Mouse (Mus musculus): ENCODE measurements around the gene Mrnip.

The Mrnip gene

DNA sequence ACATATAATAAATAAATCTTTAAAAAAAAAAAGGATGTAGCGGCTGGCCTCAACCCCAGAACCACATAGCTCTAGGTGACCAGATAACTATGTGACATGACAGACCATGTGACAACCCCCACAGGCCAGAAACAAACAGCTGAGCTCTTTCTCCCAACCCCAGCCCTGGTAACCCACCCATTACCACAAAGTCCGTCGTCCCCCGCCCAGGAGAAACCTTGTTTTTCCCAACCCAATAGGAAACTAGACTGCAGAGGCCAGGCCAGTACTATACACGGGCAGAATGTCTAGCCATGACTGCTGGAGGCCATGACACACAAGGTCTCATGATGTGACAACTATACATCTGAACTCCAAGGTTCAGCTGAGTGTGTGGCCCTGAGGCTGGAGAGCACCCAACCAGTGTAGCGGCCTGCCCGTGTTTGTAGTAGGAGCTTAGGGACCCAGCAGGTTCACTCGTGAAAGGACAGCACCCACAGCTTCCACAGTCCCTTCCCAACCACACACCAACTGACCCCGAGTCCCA is 29.1 kb downstream of the Mrnip start:
- no peak for DNase-seq (ENCODE audit: low spot score in 2 of 2)

DNA sequence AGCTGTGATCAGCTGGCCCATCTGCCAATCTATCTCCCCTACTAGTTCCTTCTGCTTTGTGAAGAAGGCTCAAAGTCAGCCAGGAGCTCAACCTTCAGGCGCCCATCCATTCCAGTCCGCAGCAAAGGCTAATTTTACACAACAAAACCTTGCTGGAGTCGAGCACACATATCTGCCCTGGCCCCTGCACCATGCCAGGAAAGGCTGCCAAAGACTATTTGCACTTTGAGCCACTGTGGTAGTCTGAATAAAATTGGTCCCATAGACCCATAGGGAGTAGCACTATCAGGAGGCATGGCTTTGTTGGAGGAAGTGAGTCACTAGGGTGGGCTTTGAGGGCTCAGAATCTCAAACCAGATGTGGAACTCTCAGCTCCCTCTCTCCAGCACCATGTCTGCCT is 31.2 kb downstream of the Mrnip start:
- no peak for DNase-seq (ENCODE audit: low spot score in 2 of 2)

DNA sequence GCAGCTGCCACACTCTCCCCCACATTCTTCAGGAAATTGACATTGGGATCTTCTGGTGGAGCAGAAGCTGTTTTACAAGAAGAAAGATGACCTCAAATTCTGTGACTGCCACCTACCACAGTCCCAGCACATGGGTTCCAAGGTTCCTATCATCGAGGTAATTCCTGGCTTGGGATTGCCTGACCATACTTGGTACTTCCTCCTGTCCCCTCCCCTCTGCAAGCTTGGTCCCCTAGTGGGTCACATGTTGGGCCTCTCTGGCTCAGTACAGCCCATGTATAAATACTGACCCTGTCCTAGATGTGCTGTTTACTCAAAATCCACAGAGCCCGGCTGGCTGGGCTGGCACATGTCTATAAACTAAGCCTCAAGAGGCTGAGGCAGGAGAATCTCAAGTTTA is 31.8 kb downstream of the Mrnip start:
- no peak for DNase-seq (ENCODE audit: low spot score in 2 of 2)

DNA sequence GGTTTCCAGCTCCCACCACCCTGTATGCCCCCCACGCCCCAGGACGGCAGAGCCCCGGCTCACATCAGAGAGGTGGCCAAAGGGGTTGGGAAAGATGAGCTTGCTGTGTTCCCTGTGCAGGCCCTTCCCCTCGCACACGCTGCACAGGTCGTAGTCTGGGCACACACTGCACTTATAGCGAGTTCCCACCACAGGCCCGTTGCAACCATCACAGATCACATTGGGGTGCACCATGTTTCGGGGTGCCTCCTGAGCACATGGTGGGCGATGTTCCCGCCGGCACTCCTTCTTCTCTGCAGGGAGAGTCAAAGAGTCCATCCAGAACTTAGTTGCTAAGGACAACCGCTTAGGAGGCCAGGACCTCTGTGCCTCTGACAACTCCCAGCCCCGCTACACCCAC is 33.1 kb downstream of the Mrnip start:
- no peak for DNase-seq (ENCODE audit: low spot score in 2 of 2)

DNA sequence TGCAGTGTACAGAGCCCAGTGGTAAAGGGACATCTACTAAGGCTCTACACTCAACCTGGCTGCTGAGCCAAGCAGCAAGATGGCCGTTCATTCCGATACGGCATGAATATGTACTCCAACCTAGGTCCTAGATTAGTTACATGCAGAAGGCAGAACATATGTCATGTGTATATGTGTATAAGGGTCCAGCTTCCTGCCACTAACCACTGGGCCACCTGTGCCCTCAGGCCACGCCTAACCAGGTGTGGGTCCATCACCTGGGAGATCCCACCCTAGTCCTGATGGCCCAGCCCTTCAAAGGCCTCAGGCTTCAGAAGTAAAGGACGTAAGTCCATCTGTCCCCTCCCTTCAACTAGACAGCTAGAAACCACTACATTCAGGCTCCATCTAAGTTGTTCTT is 33.8 kb downstream of the Mrnip start:
- DNase-seq (ENCODE audit: low spot score in 2 of 2) = no peak

DNA sequence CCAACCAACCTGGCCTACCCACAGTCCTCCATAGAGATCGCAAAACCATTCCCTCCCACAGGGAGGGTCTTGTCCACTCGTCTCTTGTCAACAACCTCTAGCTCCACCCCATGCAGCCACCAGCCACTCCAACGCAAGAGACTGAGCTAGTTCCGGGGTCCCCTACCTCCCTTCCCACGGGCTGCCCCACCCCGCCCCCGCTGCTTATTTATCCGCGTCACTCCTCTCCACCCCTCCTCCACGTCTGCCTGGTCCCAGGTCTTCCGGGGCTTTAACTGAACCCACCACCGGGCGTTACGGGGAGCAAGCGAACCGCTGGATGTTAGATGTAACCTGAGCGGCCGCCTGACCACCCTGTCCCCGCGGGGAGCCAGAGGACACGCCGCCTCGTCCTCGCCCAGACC is 35.9 kb downstream of the Mrnip start:
- peak; percentile 78 to 83 for DNase-seq (ENCODE audit: low spot score in 2 of 2)

DNA sequence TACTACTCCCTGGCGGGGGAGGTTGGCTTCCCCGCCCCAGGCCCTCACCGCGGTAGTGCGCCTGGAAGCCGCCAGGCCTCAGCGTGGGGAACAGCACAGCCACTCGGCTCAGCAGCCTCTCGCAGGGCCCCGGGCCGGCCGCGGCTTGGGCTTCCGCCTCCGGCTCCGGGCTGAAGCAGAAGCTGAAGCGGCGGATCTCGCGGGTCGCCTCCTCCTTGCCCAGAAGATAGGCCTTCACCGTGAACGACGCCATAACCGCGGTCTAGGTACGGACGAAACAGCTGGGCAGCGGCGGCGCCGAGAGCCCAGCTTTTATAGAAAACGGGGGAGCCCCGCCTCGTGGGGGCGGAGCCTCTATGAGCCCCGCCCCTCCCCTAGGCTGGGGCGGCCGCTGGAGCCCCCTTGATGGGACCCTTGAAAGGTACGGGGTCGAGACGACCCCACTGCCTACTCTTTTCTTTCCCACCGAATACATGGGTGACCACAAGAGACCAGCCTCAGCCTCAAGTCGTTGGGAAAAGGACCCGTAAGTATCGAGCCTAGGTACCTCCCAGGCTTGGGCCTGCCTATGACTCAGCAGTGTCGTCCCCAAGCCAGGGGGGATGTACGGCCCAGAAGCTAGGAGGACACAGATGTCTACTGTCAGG is 36.4 kb downstream of the Mrnip start, which contains the start of the genes Sqstm1 and Mgat4b:
Sqstm1 (minus strand) TSS at position 323 of the 647 bp plus-strand sequence.
Mgat4b (plus strand) TSS at position 386 of the 647 bp plus-strand sequence.
- DNase-seq (ENCODE audit: low spot score in 2 of 2) = peak; percentile 72 to 82

DNA sequence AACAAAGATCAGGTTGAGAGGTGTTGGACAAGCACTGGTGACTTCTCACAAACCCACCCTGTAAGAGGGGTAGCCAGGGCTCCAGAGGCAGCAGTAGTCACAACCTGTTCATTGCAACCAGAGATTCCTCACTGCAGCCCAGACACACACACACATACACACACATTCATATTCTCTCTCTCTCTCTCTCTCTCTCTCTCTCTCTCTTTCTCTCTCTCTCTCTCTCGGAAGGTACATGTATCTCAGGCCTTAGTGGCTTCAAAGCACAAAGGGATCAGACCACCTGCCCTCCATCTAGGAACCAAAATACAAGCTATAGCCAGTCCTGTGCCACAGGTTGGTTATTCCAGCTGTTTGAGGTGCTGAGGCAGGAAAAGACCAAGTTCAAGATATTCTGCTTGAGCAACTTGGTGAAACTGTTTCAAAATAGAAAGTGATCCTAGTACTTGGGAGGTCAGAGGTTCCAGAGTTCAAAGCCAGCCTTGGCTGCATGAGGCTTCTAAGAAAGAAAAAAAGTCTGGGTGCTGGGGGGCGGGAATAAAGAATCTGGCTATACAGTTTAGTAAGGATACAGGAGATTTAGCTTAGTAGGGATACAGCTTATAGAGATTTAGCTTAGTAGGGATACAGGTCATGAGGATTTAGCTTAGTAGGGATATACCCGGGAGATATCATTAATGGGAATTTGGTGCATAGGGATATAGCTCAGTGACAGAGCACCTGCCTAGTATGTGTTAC is 37.2 kb downstream of the Mrnip start:
- no peak for DNase-seq (ENCODE audit: low spot score in 2 of 2)

DNA sequence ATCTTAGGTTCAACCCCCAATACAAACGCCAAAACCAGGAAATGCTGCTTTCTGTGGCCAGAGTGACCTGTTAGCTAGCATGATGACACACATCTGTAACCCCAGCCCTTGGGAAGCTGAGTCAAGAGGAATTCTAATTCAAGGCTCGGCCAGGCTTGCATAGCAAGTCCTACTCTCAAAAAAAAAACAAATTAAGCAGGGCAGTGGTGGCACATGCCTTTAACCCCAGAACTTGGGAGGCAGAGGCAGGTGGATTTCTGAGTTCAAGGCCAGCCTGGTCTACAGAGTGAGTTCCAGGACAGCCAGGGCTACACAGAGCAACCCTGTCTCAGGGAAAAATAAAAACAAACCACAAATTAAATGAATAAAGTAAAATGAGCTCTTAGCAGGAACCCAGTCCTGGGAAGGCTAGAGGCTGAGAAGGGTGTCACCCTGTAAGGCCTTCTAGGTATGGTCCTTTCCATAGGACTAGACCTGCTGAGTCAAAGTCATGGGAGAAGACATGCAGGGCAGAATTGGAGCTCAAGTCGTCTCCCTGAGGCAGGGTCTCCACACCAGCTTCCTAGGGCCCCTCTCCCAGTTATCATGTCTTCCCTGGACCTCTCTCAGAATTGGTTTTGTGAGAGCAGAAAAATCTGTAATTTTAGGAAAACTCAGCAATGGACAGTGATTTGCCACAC is 38.0 kb downstream of the Mrnip start:
- DNase-seq (ENCODE audit: low spot score in 2 of 2) = no peak

DNA sequence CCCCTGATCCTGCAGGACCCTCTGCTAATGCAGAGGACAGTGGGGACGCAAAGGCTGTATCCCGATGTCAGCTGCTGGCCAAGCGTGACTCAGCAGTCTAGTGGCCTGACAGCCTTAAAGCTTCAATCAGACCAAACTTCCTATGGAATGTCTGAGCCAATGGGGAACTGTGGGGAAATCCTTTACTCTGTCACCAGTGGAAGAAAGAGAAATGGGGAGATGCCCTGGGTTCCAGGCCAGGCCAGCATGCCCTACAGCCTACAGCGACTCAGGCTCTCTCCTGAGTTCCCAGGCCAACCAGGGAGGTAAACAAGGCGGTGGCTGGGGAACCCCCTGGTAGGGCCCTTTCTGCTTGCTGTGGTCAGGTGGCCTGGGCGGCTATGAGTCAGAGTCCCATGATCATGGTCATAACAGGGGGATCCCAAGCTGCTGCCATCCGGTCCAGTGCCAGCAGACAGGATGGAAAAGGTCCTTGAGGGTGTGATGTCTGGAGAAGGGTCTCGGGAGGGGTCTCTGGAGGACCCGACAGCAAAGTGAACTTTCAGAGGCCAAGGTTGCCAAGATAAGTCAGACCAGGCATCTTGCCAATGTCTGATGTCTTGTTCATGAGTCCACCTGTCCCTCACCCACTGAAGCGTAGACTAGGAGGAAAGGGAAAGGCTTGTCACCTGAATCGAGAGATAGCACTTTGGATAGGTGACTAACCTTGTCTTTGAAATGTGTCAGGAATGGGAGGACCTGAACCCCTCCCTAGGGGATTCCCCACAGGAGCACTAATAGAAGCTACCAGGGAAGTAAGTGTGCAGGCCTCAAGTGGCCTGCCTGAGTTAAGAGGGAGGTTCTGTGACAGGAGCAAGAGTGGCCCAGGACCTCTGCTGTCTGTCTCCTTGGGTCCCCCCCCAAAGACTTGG is 38.9 kb downstream of the Mrnip start:
- no peak for DNase-seq (ENCODE audit: low spot score in 2 of 2)

DNA sequence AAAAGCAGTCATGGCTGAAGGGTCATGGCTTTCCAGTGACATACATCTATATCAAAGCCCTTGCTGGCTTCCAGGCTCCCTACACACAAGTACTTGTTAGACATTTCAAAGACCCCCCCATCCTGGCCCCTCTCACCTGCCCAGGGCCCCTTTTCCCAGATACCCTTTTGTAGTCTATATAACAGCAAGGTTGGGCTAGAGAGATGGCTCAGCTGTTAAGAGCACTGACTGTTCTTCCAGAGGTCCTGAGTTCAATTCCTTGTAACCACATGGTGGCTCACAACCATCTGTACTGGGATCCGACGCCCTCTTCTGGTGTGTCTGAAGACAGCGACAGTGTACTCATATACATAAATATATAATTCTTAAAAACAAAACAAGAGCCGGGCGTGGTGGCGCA is 40.4 kb downstream of the Mrnip start:
- no peak for DNase-seq (ENCODE audit: low spot score in 2 of 2)

DNA sequence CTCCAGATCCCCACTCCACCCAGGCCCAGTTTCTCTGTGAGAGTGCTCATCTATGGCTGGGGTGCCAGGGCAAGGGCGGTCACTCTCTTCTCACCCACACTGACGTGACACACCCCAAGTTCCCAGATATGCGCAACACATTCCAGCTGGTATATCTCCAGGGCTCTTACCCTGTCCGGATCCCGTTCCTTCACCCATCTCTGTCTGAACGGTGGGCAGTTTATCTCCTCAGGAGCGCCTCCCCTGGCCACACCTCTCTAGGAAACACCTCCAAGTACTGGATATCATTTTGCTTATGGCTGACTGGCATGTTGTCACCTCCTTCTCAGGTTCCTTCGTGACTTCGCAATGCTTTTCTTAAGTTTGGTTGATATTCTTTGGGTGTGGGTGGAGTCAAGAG is 41.4 kb downstream of the Mrnip start:
- DNase-seq (ENCODE audit: low spot score in 2 of 2) = no peak

DNA sequence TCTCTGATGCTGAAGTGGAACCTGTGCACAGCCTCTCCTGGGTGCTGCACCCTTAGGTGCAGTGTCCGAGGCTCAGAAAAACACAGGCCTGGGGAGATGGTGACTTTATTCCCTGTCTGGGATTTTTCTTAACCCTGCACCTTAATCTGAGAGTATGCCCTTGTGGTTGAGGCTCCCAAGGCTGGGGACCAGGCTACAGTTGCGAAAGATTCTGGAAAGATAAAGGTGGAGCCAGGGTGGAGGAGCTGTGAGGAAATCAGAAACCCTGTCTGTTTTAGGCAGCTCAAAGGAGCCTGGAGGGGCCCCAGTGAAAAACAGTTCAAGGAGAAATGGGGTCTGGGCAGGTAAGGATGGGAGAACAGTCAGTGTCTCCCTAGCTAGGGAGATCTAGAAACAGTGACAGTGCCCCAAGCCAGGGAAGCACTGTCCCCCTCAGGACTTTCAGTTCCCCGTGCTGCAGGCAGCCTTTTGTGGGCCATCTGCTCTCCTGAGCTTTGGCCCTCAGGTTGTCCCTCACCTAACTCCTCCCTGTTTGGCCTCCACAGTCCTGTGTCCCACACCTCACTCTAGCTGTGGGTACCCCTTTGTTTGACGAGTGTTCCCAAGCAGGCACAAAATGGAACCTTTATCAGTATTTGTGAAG is 42.6 kb downstream of the Mrnip start:
- no peak for DNase-seq (ENCODE audit: low spot score in 2 of 2)

DNA sequence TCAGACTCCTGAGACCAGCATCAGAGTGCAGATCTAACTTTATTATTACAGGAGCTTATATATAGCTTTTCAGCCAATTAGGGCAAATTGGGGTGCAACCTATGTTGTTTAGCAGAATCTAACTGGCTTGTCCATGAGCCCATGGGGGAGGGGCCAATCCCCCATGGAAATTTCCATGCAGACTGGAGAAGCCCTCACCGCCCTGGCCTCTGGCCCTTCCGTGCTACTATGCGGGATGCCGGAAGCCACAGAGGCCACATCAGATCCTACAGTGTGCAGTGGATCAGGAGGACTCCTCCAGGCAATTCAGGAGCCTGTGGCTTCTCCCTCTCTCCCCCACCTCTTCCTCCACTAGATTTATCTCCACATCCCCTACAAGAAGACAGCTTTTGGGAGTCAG is 43.6 kb downstream of the Mrnip start:
- DNase-seq (ENCODE audit: low spot score in 2 of 2) = no peak

DNA sequence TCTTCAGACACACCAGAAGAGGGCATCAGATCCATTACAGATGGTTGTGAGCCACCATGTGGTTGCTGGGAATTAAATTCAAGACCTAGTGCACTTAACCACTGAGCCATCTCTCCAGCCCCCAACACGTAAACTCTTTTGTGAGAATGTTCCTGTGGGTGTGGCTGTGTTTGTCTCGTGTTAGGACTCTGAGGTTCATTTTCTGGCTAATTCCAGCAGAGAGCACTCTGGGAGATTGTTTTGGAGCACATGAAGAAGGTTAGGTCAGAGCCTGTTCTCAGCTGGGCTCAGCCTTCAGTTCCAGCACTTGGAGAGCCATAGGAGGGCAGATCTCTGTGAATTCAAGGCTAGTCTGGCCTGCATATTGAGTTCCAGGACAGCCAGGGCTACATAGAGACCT is 45.6 kb downstream of the Mrnip start:
- DNase-seq (ENCODE audit: low spot score in 2 of 2) = no peak

DNA sequence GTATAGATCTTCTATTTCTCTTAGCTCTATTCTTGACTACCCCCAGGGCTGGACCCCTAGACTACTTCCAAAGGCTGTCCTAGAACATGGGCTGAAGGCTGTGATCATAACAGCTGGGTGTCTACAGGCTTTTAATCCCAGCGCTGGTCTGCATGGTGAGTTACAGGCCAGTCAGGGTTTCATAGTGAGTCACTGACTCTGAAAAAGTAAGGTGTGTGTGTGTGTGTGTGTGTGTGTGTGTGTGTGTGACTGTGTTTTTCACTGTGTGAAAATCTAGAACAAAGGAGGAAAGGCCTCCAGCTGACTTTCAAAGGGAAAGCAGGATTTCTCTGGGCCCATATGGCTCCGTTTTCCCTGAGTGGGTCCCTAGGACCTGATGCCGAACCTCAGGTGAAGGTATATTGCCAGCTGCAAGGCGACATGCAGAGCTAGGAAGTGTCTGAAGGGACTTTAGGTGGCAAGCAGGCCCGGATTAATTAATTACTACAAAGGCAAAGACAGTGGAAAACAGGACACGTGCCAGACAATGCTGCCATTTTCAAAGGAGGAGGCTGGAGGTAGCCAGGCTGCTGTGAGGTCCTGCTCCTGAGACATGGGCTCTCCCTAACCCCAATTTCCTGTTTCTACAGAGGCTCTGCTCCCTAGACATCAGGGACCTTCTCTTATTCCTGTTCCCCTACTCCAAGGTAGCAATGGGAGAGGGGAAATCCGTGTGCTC is 48.5 kb downstream of the Mrnip start:
- no peak for DNase-seq (ENCODE audit: low spot score in 2 of 2)

DNA sequence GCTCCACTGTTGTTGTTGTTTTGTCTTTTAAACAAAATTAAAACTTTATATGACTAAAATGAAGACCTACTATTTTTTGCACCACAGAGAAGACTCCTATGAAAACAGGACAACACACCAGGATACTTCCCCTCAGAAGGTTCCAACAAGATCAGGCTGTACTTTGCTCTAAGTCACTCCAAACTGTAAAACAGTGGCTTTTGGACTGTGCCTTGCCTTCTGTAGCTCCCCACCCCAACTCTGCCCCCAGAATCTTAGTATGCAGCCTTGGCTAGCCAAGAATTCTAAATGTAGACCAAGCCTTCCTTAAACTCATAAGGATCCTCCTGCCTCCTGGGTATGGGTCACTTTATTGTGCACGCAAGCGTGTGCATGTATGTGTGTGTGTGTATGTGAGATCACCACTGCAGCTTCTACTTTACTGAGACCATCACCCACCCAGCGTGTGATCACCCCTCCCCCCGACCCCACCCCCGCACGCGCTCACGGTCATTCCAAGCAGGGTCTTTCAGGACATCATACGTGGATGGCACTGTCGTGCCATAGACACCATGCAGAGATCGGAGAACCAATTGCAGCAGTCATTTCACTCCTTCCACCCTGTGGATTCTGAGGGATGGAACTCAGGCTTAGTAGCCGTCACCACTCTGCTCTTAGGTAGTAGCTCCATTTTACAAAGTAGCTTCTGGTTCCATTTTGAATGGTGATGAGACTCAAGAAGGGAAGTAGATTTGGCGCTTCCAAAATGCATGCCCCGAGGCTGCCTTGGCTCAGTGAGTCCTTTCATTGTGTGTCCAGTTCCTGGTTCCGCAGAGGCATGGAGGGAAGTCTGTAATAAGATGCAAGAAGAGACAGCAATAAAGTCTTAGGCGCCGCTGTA is 49.8 kb downstream of the Mrnip start:
- DNase-seq (ENCODE audit: low spot score in 2 of 2) = no peak

DNA sequence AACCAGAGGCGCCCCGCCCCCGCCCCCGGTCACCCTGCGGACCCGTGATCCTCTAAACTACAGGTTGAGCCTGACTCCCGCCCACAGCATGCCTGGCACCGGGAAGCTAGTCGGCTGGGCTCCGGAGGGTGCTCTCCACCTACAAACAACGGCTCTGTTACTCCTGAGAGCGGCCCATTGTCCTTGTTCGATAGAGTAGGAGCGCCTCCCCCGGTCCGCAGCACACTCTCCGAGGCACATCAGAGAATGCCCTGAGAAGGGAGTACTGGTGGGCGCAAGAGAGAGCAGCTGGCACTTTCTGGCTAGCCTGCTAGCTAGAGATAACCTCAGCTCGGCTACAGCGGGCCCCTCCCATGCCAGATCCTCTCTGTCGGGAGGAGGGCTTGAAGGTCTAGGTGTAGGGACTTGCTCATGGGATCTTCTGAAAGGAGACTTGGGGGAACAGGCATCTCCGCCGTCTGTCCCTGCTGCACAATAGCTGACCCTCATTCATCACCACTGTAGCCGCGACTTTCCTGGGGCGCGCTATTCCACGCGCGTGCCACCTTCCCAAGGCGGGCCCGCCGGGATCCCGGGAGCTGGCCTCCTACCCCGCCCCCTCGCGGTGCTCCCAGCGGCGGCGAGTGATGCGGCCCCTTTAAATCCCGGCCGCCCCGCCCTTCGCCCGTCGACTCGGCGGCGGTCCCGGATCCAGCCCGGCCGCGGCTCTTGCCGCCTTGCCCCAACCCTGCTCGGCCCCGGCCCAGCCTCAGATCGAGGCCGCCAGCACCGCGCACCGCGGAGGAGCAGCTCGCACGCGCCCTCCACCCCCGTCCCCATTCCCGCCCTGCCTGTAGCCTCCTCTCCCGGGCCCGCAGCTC is 50.7 kb downstream of the Mrnip start:
- DNase-seq (ENCODE audit: low spot score in 2 of 2) = peak; percentile 66 to 77

Data from spleen, postnatal 14 days (tissue).